Mouse (Mus musculus): ENCODE results near the gene Cldn14.

GRCm38 (mm10) chr16:94009356-94009755, 719 bp upstream of the Cldn14 start:
- TF ChIP-seq CTCF (IDR thresholded peaks at IDR 0.05; ENCODE audit: extremely low read depth, insufficient read length, insufficient replicate concordance, low read depth, low read length) (no peak), POLR2A (IDR thresholded peaks at IDR 0.05; ENCODE audit: low read depth, low read length) (no peak)

Measured in small intestine, adult 2 months (tissue).